Mouse (Mus musculus): ENCODE measurements around the gene Ovol2. TPM values are rescaled to one million over a fixed set of nuclear protein-coding genes. Genes with fewer than 3 reads are reported as not detected.

Ovol2 gene
- total RNA-seq, 1 experiment: 1.8 TPM

- H3K9ac ChIP-seq (ENCODE audit: insufficient read depth, low read depth, low read length, poor library complexity, severe bottlenecking): peak overlapping the region; percentile 34; the same call in 1 of the 2 replicates
- no peak for DNase-seq (ENCODE audit: low read depth, low spot score)
- no peak for TF ChIP-seq CHD2 (IDR thresholded peaks at IDR 0.05; ENCODE audit: low read depth, low read length)
- TF ChIP-seq MAFK (IDR thresholded peaks at IDR 0.05; ENCODE audit: insufficient read depth, low read depth, low read length): no peak
- TF ChIP-seq ZC3H11A (IDR thresholded peaks at IDR 0.05; ENCODE audit: borderline replicate concordance, low read depth, low read length): no peak
- no peak for TF ChIP-seq HCFC1 (IDR thresholded peaks at IDR 0.05; ENCODE audit: borderline replicate concordance, insufficient read depth, low read length)
- TF ChIP-seq ZNF384 (IDR thresholded peaks at IDR 0.05; ENCODE audit: low read depth, low read length): no peak
- H3K4me1 ChIP-seq (ENCODE audit: control insufficient read depth in 2 of 2, insufficient read depth in 2 of 2, low read length in 2 of 2, poor library complexity in 1 of 2): peaks cover 0 to 12% of the 10 kb centered on the region in 2 experiments; a peak in 2 of 4 replicates
- peak overlapping the region; percentile 40 to 47; a peak in 3 of 4 replicates for H3K4me3 ChIP-seq (ENCODE audit: insufficient read depth in 1 of 2, low read depth in 1 of 2, low read length in 2 of 2, poor library complexity in 1 of 2, severe bottlenecking in 1 of 2)
- no peaks in the 10 kb centered on the region for H3K36me3 ChIP-seq (ENCODE audit: control insufficient read depth, insufficient read depth, low read length, poor library complexity, severe bottlenecking)
- H3K27ac ChIP-seq (ENCODE audit: insufficient read depth, low read depth, low read length, poor library complexity, severe bottlenecking): no peak overlapping the region
- in situ Hi-C loops (cut with MboI; ENCODE audit: low sequenced_read_pairs in 2 of 2, unreplicated experiment in 2 of 2): no loop called here
- no peaks in the 10 kb centered on the region for H3K9me3 ChIP-seq (ENCODE audit: control insufficient read depth, insufficient read depth, low read depth, low read length)
Observed at GRCm38 (mm10) chr2:144305721-144306294, 26.1 kb downstream of the Ovol2 start.

GRCm38 (mm10) chr2:144301101-144301500 is 30.8 kb downstream of the Ovol2 start:
- in situ Hi-C loops (cut with MboI; ENCODE audit: low sequenced_read_pairs in 2 of 2, unreplicated experiment in 2 of 2): no loop called here
- no peak for DNase-seq (ENCODE audit: low read depth, low spot score)
- no peak for TF ChIP-seq ZNF384 (IDR thresholded peaks at IDR 0.05; ENCODE audit: low read depth, low read length)
- TF ChIP-seq MAFK (IDR thresholded peaks at IDR 0.05; ENCODE audit: insufficient read depth, low read depth, low read length): no peak
- TF ChIP-seq HCFC1 (IDR thresholded peaks at IDR 0.05; ENCODE audit: borderline replicate concordance, insufficient read depth, low read length): no peak
- no peak for TF ChIP-seq CHD2 (IDR thresholded peaks at IDR 0.05; ENCODE audit: low read depth, low read length)
- H3K4me3 ChIP-seq (ENCODE audit: insufficient read depth in 1 of 2, low read depth in 1 of 2, low read length in 2 of 2, poor library complexity in 1 of 2, severe bottlenecking in 1 of 2): no peak overlapping the region
- H3K9ac ChIP-seq (ENCODE audit: insufficient read depth, low read depth, low read length, poor library complexity, severe bottlenecking): no peak overlapping the region
- no peaks in the 10 kb centered on the region for H3K36me3 ChIP-seq (ENCODE audit: control insufficient read depth, insufficient read depth, low read length, poor library complexity, severe bottlenecking)
- peaks cover 0 to 3% of the 10 kb centered on the region in 2 experiments; a peak in 1 of 4 replicates for H3K4me1 ChIP-seq (ENCODE audit: control insufficient read depth in 2 of 2, insufficient read depth in 2 of 2, low read length in 2 of 2, poor library complexity in 1 of 2)
- H3K27ac ChIP-seq (ENCODE audit: insufficient read depth, low read depth, low read length, poor library complexity, severe bottlenecking): no peak overlapping the region
- no peaks in the 10 kb centered on the region for H3K9me3 ChIP-seq (ENCODE audit: control insufficient read depth, insufficient read depth, low read depth, low read length)

GRCm38 (mm10) chr2:144299749-144300669 is 31.9 kb downstream of the Ovol2 start:
- Histone ChIP-seq H3K9ac (ENCODE audit: insufficient read depth, low read depth, low read length, poor library complexity, severe bottlenecking) (no peak overlapping the region), H3K4me1 (ENCODE audit: control insufficient read depth in 2 of 2, insufficient read depth in 2 of 2, low read length in 2 of 2, poor library complexity in 1 of 2) (no peaks in the 10 kb centered on the region; a peak in 1 of 4 replicates), H3K9me3 (ENCODE audit: control insufficient read depth, insufficient read depth, low read depth, low read length) (no peaks in the 10 kb centered on the region), H3K4me3 (ENCODE audit: insufficient read depth in 1 of 2, low read depth in 1 of 2, low read length in 2 of 2, poor library complexity in 1 of 2, severe bottlenecking in 1 of 2) (no peak overlapping the region), H3K27ac (ENCODE audit: insufficient read depth, low read depth, low read length, poor library complexity, severe bottlenecking) (no peak overlapping the region), H3K36me3 (ENCODE audit: control insufficient read depth, insufficient read depth, low read length, poor library complexity, severe bottlenecking) (no peaks in the 10 kb centered on the region)
- TF ChIP-seq MAFK (IDR thresholded peaks at IDR 0.05; ENCODE audit: insufficient read depth, low read depth, low read length): no peak
- no peak for TF ChIP-seq ZNF384 (IDR thresholded peaks at IDR 0.05; ENCODE audit: low read depth, low read length)
- TF ChIP-seq CHD2 (IDR thresholded peaks at IDR 0.05; ENCODE audit: low read depth, low read length): no peak
- no peak for TF ChIP-seq ZC3H11A (IDR thresholded peaks at IDR 0.05; ENCODE audit: borderline replicate concordance, low read depth, low read length)
- TF ChIP-seq HCFC1 (IDR thresholded peaks at IDR 0.05; ENCODE audit: borderline replicate concordance, insufficient read depth, low read length): no peak
- no peak for DNase-seq (ENCODE audit: low read depth, low spot score)
- in situ Hi-C loops (cut with MboI; ENCODE audit: low sequenced_read_pairs in 2 of 2, unreplicated experiment in 2 of 2): no loop called here

- no peak for DNase-seq (ENCODE audit: low read depth, low spot score)
- no peak overlapping the region for H3K4me3 ChIP-seq (ENCODE audit: insufficient read depth in 1 of 2, low read depth in 1 of 2, low read length in 2 of 2, poor library complexity in 1 of 2, severe bottlenecking in 1 of 2)
- H3K4me1 ChIP-seq (ENCODE audit: control insufficient read depth in 2 of 2, insufficient read depth in 2 of 2, low read length in 2 of 2, poor library complexity in 1 of 2): no peaks in the 10 kb centered on the region; a peak in 1 of 4 replicates
- H3K36me3 ChIP-seq (ENCODE audit: control insufficient read depth, insufficient read depth, low read length, poor library complexity, severe bottlenecking): no peaks in the 10 kb centered on the region
- H3K9me3 ChIP-seq (ENCODE audit: control insufficient read depth, insufficient read depth, low read depth, low read length): no peaks in the 10 kb centered on the region
- no peak overlapping the region for H3K27ac ChIP-seq (ENCODE audit: insufficient read depth, low read depth, low read length, poor library complexity, severe bottlenecking)
- in situ Hi-C loops (cut with MboI; ENCODE audit: low sequenced_read_pairs in 2 of 2, unreplicated experiment in 2 of 2): no loop called here
- no peak for TF ChIP-seq ZNF384 (IDR thresholded peaks at IDR 0.05; ENCODE audit: low read depth, low read length)
- no peak for TF ChIP-seq CHD2 (IDR thresholded peaks at IDR 0.05; ENCODE audit: low read depth, low read length)
- TF ChIP-seq HCFC1 (IDR thresholded peaks at IDR 0.05; ENCODE audit: borderline replicate concordance, insufficient read depth, low read length): no peak
- TF ChIP-seq MAFK (IDR thresholded peaks at IDR 0.05; ENCODE audit: insufficient read depth, low read depth, low read length): no peak
- TF ChIP-seq ZC3H11A (IDR thresholded peaks at IDR 0.05; ENCODE audit: borderline replicate concordance, low read depth, low read length): no peak
- no peak overlapping the region for H3K9ac ChIP-seq (ENCODE audit: insufficient read depth, low read depth, low read length, poor library complexity, severe bottlenecking)
Observed at GRCm38 (mm10) chr2:144295145-144295735, 36.7 kb downstream of the Ovol2 start.

All from ES-E14 (cell line).